Mouse (Mus musculus) cerebellum, adult 8-10 months (tissue): ENCODE results near the gene Etnk2.
A peak's percentile ranks its signal among the peaks of the same experiment; 100 is the strongest.

ENCODE experiments used
- DNase-seq: peaks from one replicate; pipeline ENCODE4 v3.0.0; 2022

The Etnk2 gene

GRCm38 (mm10) chr1:133353371-133353809 is 10.0 kb upstream of the Etnk2 start:
- DNase-seq, result peak; percentile 76

GRCm38 (mm10) chr1:133355469-133355868 is 7.9 kb upstream of the Etnk2 start:
- DNase-seq, result no peak

- DNase-seq, result no peak
These were observed 7.5 kb upstream of the Etnk2 start for GRCm38 (mm10) chr1:133355912-133356311.

GRCm38 (mm10) chr1:133356330-133356729 is 7.0 kb upstream of the Etnk2 start:
- DNase-seq, result no peak

- DNase-seq, result no peak
These were observed 2.4 kb upstream of the Etnk2 start for GRCm38 (mm10) chr1:133361006-133361405.

- DNase-seq, result no peak
These were observed 1.3 kb upstream of the Etnk2 start for GRCm38 (mm10) chr1:133362103-133362502.

GRCm38 (mm10) chr1:133364022-133364630 is 754 bp downstream of the Etnk2 start:
- DNase-seq, result no peak

GRCm38 (mm10) chr1:133364890-133365289 is 1.5 kb downstream of the Etnk2 start:
- DNase-seq, result no peak

GRCm38 (mm10) chr1:133366951-133367605 is 3.7 kb downstream of the Etnk2 start:
- DNase-seq, result no peak

GRCm38 (mm10) chr1:133367606-133368488 is 4.5 kb downstream of the Etnk2 start:
- DNase-seq, result no peak

GRCm38 (mm10) chr1:133368644-133369043 is 5.3 kb downstream of the Etnk2 start:
- no peak for DNase-seq

- no peak for DNase-seq
These were observed 7.0 kb downstream of the Etnk2 start for GRCm38 (mm10) chr1:133370352-133370751.

GRCm38 (mm10) chr1:133371431-133371830 is 8.1 kb downstream of the Etnk2 start:
- DNase-seq, result no peak

GRCm38 (mm10) chr1:133372113-133372512 is 8.7 kb downstream of the Etnk2 start:
- no peak for DNase-seq

GRCm38 (mm10) chr1:133375696-133376346 is 12.4 kb downstream of the Etnk2 start:
- DNase-seq, result no peak

- DNase-seq, result no peak
These were observed 14.2 kb downstream of the Etnk2 start for GRCm38 (mm10) chr1:133377547-133377946.

- no peak for DNase-seq
These were observed 16.0 kb downstream of the Etnk2 start for GRCm38 (mm10) chr1:133379254-133379985.

GRCm38 (mm10) chr1:133379986-133380320 is 16.6 kb downstream of the Etnk2 start:
- no peak for DNase-seq

- DNase-seq, result no peak
These were observed 17.1 kb downstream of the Etnk2 start for GRCm38 (mm10) chr1:133380347-133381065.

- DNase-seq, result no peak
These were observed 18.6 kb downstream of the Etnk2 start for GRCm38 (mm10) chr1:133382008-133382407.

GRCm38 (mm10) chr1:133382552-133383155 is 19.3 kb downstream of the Etnk2 start:
- no peak for DNase-seq
